17 mouse cellular contexts compared by ENCODE assay signal in genomic region chr5:118842017-118842396, GRCm38 (mm10).
A peak's percentile ranks its signal among the peaks of the same experiment; 100 is the strongest.
DNase-seq lines count a peak whose midpoint lies in the region; ATAC-seq and TF ChIP-seq lines count a peak whose summit lies in the region.
"Had no signal": no experiment of that assay in that cellular context is flagged by ENCODE, and none has a peak within 500 bp of the region (broad histone marks: within the 10 kb centered on the region; RNA-seq: fewer than 3 reads in every experiment).

No protein-coding gene starts in this region.

- peak overlapping the region; percentile 12; the same call in 1 of the 2 replicates for H3K4me2 ChIP-seq in lung, postnatal 0 days (replicated peaks; ENCODE audit: low read depth, low read length)
- no peak overlapping the region for H3K4me2 ChIP-seq in hindbrain, postnatal 0 days (ENCODE audit: low read depth, low read length)
- H3K4me2 ChIP-seq: liver, embryonic 13.5 days; neural tube, embryonic 15.5 days had no signal

- peak overlapping the region; percentile 72 for H3K27ac ChIP-seq in limb, embryonic 10.5 days
- H3K27ac ChIP-seq in lung, postnatal 0 days (ENCODE audit: low read length), result no peak overlapping the region
- H3K27ac ChIP-seq in hindbrain, postnatal 0 days, result no peak overlapping the region
- H3K27ac ChIP-seq: kidney, postnatal 0 days; layer of hippocampus, adult 2 months; liver, embryonic 13.5 days; neural tube, embryonic 15.5 days; stomach, postnatal 0 days had no signal

- DNase-seq in cerebellum, postnatal 14 days, result peak; percentile 45 to 62
- no peak for DNase-seq in cerebellum, adult 11-12 months
- peak; percentile 8 for DNase-seq in brain, adult 2 months (ENCODE audit: low read depth, low spot score)
- no peak for DNase-seq in limb, embryonic 10.5 days (ENCODE audit: low spot score)
- peak; percentile 57 for DNase-seq in lung, postnatal 0 days (ENCODE audit: low spot score)
- DNase-seq in frontal cortex, postnatal 25 days (ENCODE audit: low spot score in 2 of 2), result no peak
- DNase-seq in retina, embryonic 14.5 days (ENCODE audit: low spot score), result no peak
- DNase-seq in hindbrain, postnatal 0 days (ENCODE audit: low spot score), result no peak
- DNase-seq: heart, adult 11 months; liver, embryonic 13.5 days; thymus, postnatal 36 days had no signal

- H3K27me3 ChIP-seq in limb, embryonic 10.5 days (ENCODE audit: low read depth, poor library complexity, severe bottlenecking), result peaks cover 81% of the 10 kb centered on the region
- no peaks in the 10 kb centered on the region for H3K27me3 ChIP-seq in lung, postnatal 0 days (replicated peaks; ENCODE audit: insufficient read depth, low read length)
- H3K27me3 ChIP-seq in hindbrain, postnatal 0 days (ENCODE audit: insufficient read depth, low read length), result no peaks in the 10 kb centered on the region
- H3K27me3 ChIP-seq: liver, embryonic 13.5 days; neural tube, embryonic 15.5 days had no signal

- TF ChIP-seq CTCF in lung, postnatal 0 days (IDR thresholded peaks at IDR 0.05), result no peak
- no peak for TF ChIP-seq CTCF in hindbrain, postnatal 0 days (IDR thresholded peaks at IDR 0.05; ENCODE audit: low read depth)

- 58% methylated on average over 10 of the region's 10 CpGs for WGBS in limb, embryonic 10.5 days
- WGBS in lung, postnatal 0 days, result 23% methylated on average over 10 of the region's 10 CpGs
- WGBS in hindbrain, postnatal 0 days, result 65% methylated on average over 10 of the region's 10 CpGs

- peak; percentile 41; the same call in 1 of the 2 replicates for ATAC-seq in lung, postnatal 0 days
- ATAC-seq in hindbrain, postnatal 0 days, result no peak
- ATAC-seq: activated CD4-positive, CD25-positive, alpha-beta regulatory T cell, adult 4 months had no signal

- H3K9me3 ChIP-seq in limb, embryonic 10.5 days (replicated peaks), result no peaks in the 10 kb centered on the region
- H3K9me3 ChIP-seq in lung, postnatal 0 days (ENCODE audit: low read length), result no peaks in the 10 kb centered on the region
- H3K9me3 ChIP-seq in hindbrain, postnatal 0 days (ENCODE audit: low read length), result no peaks in the 10 kb centered on the region
- H3K9me3 ChIP-seq: liver, embryonic 13.5 days; neural tube, embryonic 15.5 days had no signal

- H3K9ac ChIP-seq in lung, postnatal 0 days (replicated peaks; ENCODE audit: low read depth), result no peak overlapping the region
- H3K9ac ChIP-seq in hindbrain, postnatal 0 days (replicated peaks; ENCODE audit: low read length), result no peak overlapping the region
- H3K9ac ChIP-seq: liver, embryonic 13.5 days; neural tube, embryonic 15.5 days had no signal

- no peak for TF ChIP-seq EP300 in lung, postnatal 0 days (IDR thresholded peaks at IDR 0.05)

- peaks cover 47% of the 10 kb centered on the region for H3K4me1 ChIP-seq in limb, embryonic 10.5 days
- H3K4me1 ChIP-seq in lung, postnatal 0 days (ENCODE audit: insufficient read depth, low read depth, low read length), result no peaks in the 10 kb centered on the region
- no peaks in the 10 kb centered on the region for H3K4me1 ChIP-seq in hindbrain, postnatal 0 days (ENCODE audit: insufficient read depth, low read length)
- H3K4me1 ChIP-seq: liver, embryonic 13.5 days; neural tube, embryonic 15.5 days had no signal

- H3K36me3 ChIP-seq in limb, embryonic 10.5 days, result no peaks in the 10 kb centered on the region
- no peaks in the 10 kb centered on the region for H3K36me3 ChIP-seq in lung, postnatal 0 days (ENCODE audit: insufficient read depth, low read length)
- H3K36me3 ChIP-seq in hindbrain, postnatal 0 days (ENCODE audit: insufficient read depth, low read length), result no peaks in the 10 kb centered on the region
- H3K36me3 ChIP-seq: liver, embryonic 13.5 days; neural tube, embryonic 15.5 days had no signal

- H3K4me3 ChIP-seq in limb, embryonic 10.5 days, result no peak overlapping the region
- H3K4me3 ChIP-seq in lung, postnatal 0 days (ENCODE audit: low read depth, low read length), result no peak overlapping the region
- no peak overlapping the region for H3K4me3 ChIP-seq in hindbrain, postnatal 0 days (ENCODE audit: low read length)
- H3K4me3 ChIP-seq: erythroblast, embryonic 14.5 days; layer of hippocampus, adult 2 months; liver, embryonic 13.5 days; neural tube, embryonic 15.5 days had no signal

Comparison
In these comparisons a context has a peak if more than half of its experiments do, and no peak if none do; other contexts are left out.
1. DNase-seq: peak in cerebellum, postnatal 14 days (2 of 2), brain, adult 2 months (single experiment) and lung, postnatal 0 days (single experiment); none in cerebellum, adult 11-12 months (single experiment), limb, embryonic 10.5 days (single experiment), frontal cortex, postnatal 25 days (0 of 2), retina, embryonic 14.5 days (single experiment) and hindbrain, postnatal 0 days (single experiment).